Mouse (Mus musculus) T-helper 17 cell (primary cell): ENCODE results near the gene Ccdc60.
"Not testable (repeated sequence)": the region's sequence is repeated elsewhere in the genome, so short reads cannot be mapped to it uniquely, and the experiment has no call there.

Experiments used
- in situ Hi-C, 2 experiments: fragments of 300-600 bp; cut with MboI, MseI; formaldehyde crosslinking; loops; 1 replicate in 1 of 2; 2 replicates in 1 of 2; pipeline ENCODE4 v1.15.1; 2025; ENCODE audit warnings: high pct_unique_total_duplicates in 2 of 2

Gene Ccdc60

GRCm38 (mm10) chr5:116194499-116194898, 94.3 kb downstream of the Ccdc60 start:
- in situ Hi-C loops: no loop called here

- in situ Hi-C loops: no loop called here
These were observed 96.1 kb downstream of the Ccdc60 start for GRCm38 (mm10) chr5:116192693-116193092.

- in situ Hi-C loops: no loop called here
These were observed 97.2 kb downstream of the Ccdc60 start for GRCm38 (mm10) chr5:116191596-116191995.

GRCm38 (mm10) chr5:116189818-116190217, 99.0 kb downstream of the Ccdc60 start:
- in situ Hi-C loops: no loop called here

GRCm38 (mm10) chr5:116180594-116180993, 108.2 kb downstream of the Ccdc60 start:
- in situ Hi-C loops: no loop called here

GRCm38 (mm10) chr5:116171721-116172120, 117.1 kb downstream of the Ccdc60 start:
- in situ Hi-C loops: loop anchor here in 1 of 2 experiments (5.0 kb wide), 1 partner anchor 64 kb away; no protein-coding TSS in a partner anchor

- in situ Hi-C loops: no loop called here
These were observed 121.8 kb downstream of the Ccdc60 start for GRCm38 (mm10) chr5:116166965-116167364.

- in situ Hi-C loops: no loop called here
These were observed 123.4 kb downstream of the Ccdc60 start for GRCm38 (mm10) chr5:116165203-116165888.

- in situ Hi-C loops: no loop called here
These were observed 134.0 kb downstream of the Ccdc60 start for GRCm38 (mm10) chr5:116154811-116155210.

GRCm38 (mm10) chr5:116146446-116146845, 142.3 kb downstream of the Ccdc60 start:
- in situ Hi-C loops: not testable (repeated sequence)

GRCm38 (mm10) chr5:116144711-116145110, 144.1 kb downstream of the Ccdc60 start:
- in situ Hi-C loops: no loop called here

- in situ Hi-C loops: no loop called here
These were observed 148.1 kb downstream of the Ccdc60 start for GRCm38 (mm10) chr5:116140682-116141081.

GRCm38 (mm10) chr5:116123344-116123743, 165.4 kb downstream of the Ccdc60 start:
- in situ Hi-C loops: loop anchor here (5.0 to 10.0 kb wide), 4 partner anchors 89 to 951 kb away; no protein-coding TSS in a partner anchor

- in situ Hi-C loops: no loop called here
These were observed 172.2 kb downstream of the Ccdc60 start for GRCm38 (mm10) chr5:116116567-116116966.

GRCm38 (mm10) chr5:116116110-116116509, 172.7 kb downstream of the Ccdc60 start:
- in situ Hi-C loops: no loop called here

- in situ Hi-C loops: no loop called here
These were observed 173.5 kb downstream of the Ccdc60 start for GRCm38 (mm10) chr5:116115071-116115834.

GRCm38 (mm10) chr5:116108651-116109050, 180.1 kb downstream of the Ccdc60 start:
- in situ Hi-C loops: loop anchor here in 1 of 2 experiments (5.0 kb wide), 1 partner anchor 64 kb away; no protein-coding TSS in a partner anchor

- in situ Hi-C loops: no loop called here
These were observed 204.6 kb downstream of the Ccdc60 start for GRCm38 (mm10) chr5:116084231-116084630.

GRCm38 (mm10) chr5:116083081-116083480, 205.7 kb downstream of the Ccdc60 start, which contains the start of gene Tmem233:
Tmem233 (minus strand) TSS chr5:116083244.
- in situ Hi-C loops: no loop called here

- in situ Hi-C loops: no loop called here
These were observed 206.4 kb downstream of the Ccdc60 start for GRCm38 (mm10) chr5:116082241-116082900.

GRCm38 (mm10) chr5:116081616-116082015, 207.2 kb downstream of the Ccdc60 start:
- in situ Hi-C loops: no loop called here

- in situ Hi-C loops: no loop called here
These were observed 208.0 kb downstream of the Ccdc60 start for GRCm38 (mm10) chr5:116080736-116081135.
